Mouse (Mus musculus) frontal cortex, postnatal 25 days (tissue): ENCODE measurements around the gene Tspan9.

ENCODE experiments used
- DNase-seq, 2 experiments: peaks; one replicate each; pipeline ENCODE4 v3.0.0; 2022; ENCODE audit warnings: low spot score in 2 of 2

The Tspan9 gene

GRCm38 (mm10) chr6:128143390-128144020, at the start of gene Tspan9:
Gene Tspan9 (minus strand): TSS chr6:128143594.
- no peak for DNase-seq

- DNase-seq, result no peak
Observed at GRCm38 (mm10) chr6:128183521-128183920, 40.1 kb upstream of the Tspan9 start.

- no peak for DNase-seq
Observed at GRCm38 (mm10) chr6:128181176-128181575, 37.8 kb upstream of the Tspan9 start.

GRCm38 (mm10) chr6:128179651-128180050, 36.3 kb upstream of the Tspan9 start:
- no peak for DNase-seq

- no peak for DNase-seq
Observed at GRCm38 (mm10) chr6:128179247-128179646, 35.9 kb upstream of the Tspan9 start.

- DNase-seq, result no peak
Observed at GRCm38 (mm10) chr6:128178681-128179080, 35.3 kb upstream of the Tspan9 start.

- no peak for DNase-seq
Observed at GRCm38 (mm10) chr6:128168785-128169679, 25.6 kb upstream of the Tspan9 start.

GRCm38 (mm10) chr6:128165564-128165963, 22.2 kb upstream of the Tspan9 start:
- no peak for DNase-seq

- no peak for DNase-seq
Observed at GRCm38 (mm10) chr6:128164632-128165031, 21.2 kb upstream of the Tspan9 start.

GRCm38 (mm10) chr6:128159092-128159491, 15.7 kb upstream of the Tspan9 start:
- no peak for DNase-seq

GRCm38 (mm10) chr6:128158031-128158430, 14.6 kb upstream of the Tspan9 start:
- no peak for DNase-seq

- DNase-seq, result no peak
Observed at GRCm38 (mm10) chr6:128156476-128156875, 13.1 kb upstream of the Tspan9 start.

GRCm38 (mm10) chr6:128155935-128156334, 12.5 kb upstream of the Tspan9 start:
- no peak for DNase-seq

- peak; percentile 56 to 61 for DNase-seq
Observed at GRCm38 (mm10) chr6:128145765-128146164, 2.4 kb upstream of the Tspan9 start.

- DNase-seq, result no peak
Observed at GRCm38 (mm10) chr6:128142369-128143278, 770 bp downstream of the Tspan9 start.

- DNase-seq, result no peak
Observed at GRCm38 (mm10) chr6:128140724-128141123, 2.7 kb downstream of the Tspan9 start.

- DNase-seq, result no peak
Observed at GRCm38 (mm10) chr6:128137855-128138254, 5.5 kb downstream of the Tspan9 start.

- DNase-seq, result no peak
Observed at GRCm38 (mm10) chr6:128136654-128137053, 6.7 kb downstream of the Tspan9 start.

- DNase-seq, result no peak
Observed at GRCm38 (mm10) chr6:128135459-128135858, 7.9 kb downstream of the Tspan9 start.

- DNase-seq, result no peak
Observed at GRCm38 (mm10) chr6:128135006-128135405, 8.4 kb downstream of the Tspan9 start.

- no peak for DNase-seq
Observed at GRCm38 (mm10) chr6:128134196-128134924, 9.0 kb downstream of the Tspan9 start.
